Mouse (Mus musculus) left cerebral cortex, postnatal 25 days (tissue): ENCODE measurements around the gene Hist1h4k. TPM values are rescaled to one million over a fixed set of nuclear protein-coding genes. Genes with fewer than 3 reads are reported as not detected.

ENCODE experiments used
- DNase-seq, 2 experiments: peaks; one replicate each; pipeline ENCODE4 v3.0.0; 2022; ENCODE audit warnings: low spot score in 2 of 2, mixed read lengths in 1 of 2
- intact Hi-C: fragments of 180-260 bp; cut with DNase I; formaldehyde crosslinking; loops from one replicate; pipeline ENCODE4 v1.15.1; 2025
- microRNA-seq, 2 experiments: library from miRNA; unstranded; fragments of <30 nt; microRNA quantifications; one replicate each; pipeline ENCODE4 v1.2.0; 2022
- total RNA-seq, 2 experiments: library from RNA; stranded (reverse); gene quantifications; 2 replicates each; pipeline ENCODE4 v1.2.3; 2021

Gene Hist1h4k
- total RNA-seq, 2 experiments from 2014 or later = 333 to 391 TPM

DNA sequence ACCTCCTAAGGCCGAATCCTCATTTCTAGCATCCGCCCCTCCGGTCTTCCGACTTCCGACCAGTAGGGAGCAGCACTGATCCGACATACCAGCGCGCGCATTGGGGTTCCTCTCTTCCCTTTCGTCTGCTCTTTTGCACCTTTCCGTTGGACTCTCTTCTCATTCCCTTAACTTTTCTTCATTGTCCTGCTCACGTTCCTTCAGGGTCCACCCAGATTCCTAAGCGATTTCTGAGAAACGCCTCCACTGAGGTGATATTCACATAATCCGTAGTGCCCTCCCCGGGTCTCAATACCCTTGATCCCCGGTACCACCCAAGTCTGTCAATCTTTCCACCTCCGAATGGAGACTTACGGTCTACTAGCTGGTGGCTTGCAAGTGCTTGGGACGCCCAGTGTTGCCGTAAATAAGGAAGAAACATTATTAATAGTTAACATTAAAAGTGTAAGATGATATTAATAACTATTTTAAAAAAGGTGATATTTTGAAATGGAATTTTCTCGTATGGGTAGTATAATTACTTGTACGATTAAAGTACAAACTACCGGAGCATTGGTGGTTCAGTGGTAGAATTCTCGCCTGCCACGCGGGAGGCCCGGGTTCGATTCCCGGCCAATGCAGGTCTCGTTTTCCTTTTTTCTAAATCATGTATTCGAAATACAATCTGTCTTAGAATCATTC is 40.1 kb downstream of the Hist1h4k start:
- DNase-seq = peak; percentile 91 to 93
- intact Hi-C loops = loop anchor here (2.0 to 10.0 kb wide), 7 partner anchors 25 to 1737 kb away; partner anchors contain the start of gene Hist1h4j

DNA sequence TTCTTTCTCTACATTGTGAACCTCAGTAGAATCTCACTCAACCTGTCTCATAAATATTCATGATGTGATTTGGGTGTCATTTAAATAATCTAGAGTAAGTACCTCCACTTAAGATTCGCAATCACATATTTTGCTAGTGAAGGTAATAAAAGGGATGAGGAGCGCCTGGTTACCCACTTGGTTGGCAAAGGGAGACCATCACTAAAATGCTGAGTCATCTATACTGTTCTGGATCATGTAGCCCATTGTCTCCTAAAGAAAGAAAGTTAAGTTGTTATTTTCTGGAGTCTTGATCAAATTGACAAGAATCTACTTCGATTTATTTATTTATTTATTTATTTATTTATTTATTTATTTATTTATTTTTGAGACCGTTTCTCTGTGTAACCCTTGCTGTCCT is 43.6 kb downstream of the Hist1h4k start:
- intact Hi-C loops = no loop called here

More for the DNA sequence above, 43.6 kb downstream of the Hist1h4k start:
- DNase-seq = no peak

Small RNA genes lying within 50 kb of the gene (microRNA-seq; reads per million reads assigned to microRNA genes)
- gene Gm44346 (0 reads per million in 2 experiments), gene Gm44357 (0 reads per million in 2 experiments), gene Gm44367 (0 reads per million in 2 experiments), gene Gm44454 (0 reads per million in 2 experiments)

Other genes starting within 250 kb of the Hist1h4k start
- gene Gm11273, start 249.1 kb downstream of the Hist1h4k start, total RNA-seq = 10 to 100 TPM; 50.0 to 59.4 TPM
- gene Zkscan8, start 219.4 kb downstream of the Hist1h4k start, total RNA-seq = 10 to 100 TPM; 17.2 to 19.5 TPM
- gene Olfr1366, start 207.7 kb downstream of the Hist1h4k start, total RNA-seq = not detected
- gene Olfr1535, start 190.6 kb downstream of the Hist1h4k start, total RNA-seq = not detected
- not detected for gene Olfr1364, start 168.7 kb downstream of the Hist1h4k start, total RNA-seq
- gene Olfr1362, start 136.5 kb downstream of the Hist1h4k start, total RNA-seq = not detected
- gene Olfr11, start 108.0 kb downstream of the Hist1h4k start, total RNA-seq = not detected
- not detected for gene Olfr1361, start 87.1 kb downstream of the Hist1h4k start, total RNA-seq
- not detected for gene Olfr1360, start 73.1 kb downstream of the Hist1h4k start, total RNA-seq
- not detected for gene Olfr1359, start 52.4 kb downstream of the Hist1h4k start, total RNA-seq
- 10 to 100 TPM; 31.3 to 46.4 TPM for gene Hist1h2bl, start 34.4 kb downstream of the Hist1h4k start, total RNA-seq
- 10 to 100 TPM; 19.5 to 32.4 TPM for gene Hist1h2ai, start 34.1 kb downstream of the Hist1h4k start, total RNA-seq
- gene Hist1h3h, start 32.8 kb downstream of the Hist1h4k start, total RNA-seq = 10 to 100 TPM; 58.0 to 64.8 TPM
- 1 to 10 TPM; 3.8 to 4.5 TPM for gene Hist1h2bm, start 28.5 kb downstream of the Hist1h4k start, total RNA-seq
- 10 to 100 TPM; 18.4 to 22.2 TPM for gene Hist1h4j, start 15.4 kb downstream of the Hist1h4k start, total RNA-seq
- 10 to 100 TPM; 13.8 TPM for gene Hist1h2ak, start 3.3 kb upstream of the Hist1h4k start, total RNA-seq
- 1 to 10 TPM; 3.9 to 8.2 TPM for gene Hist1h2bn, start 3.6 kb upstream of the Hist1h4k start, total RNA-seq
- 10 to 100 TPM in 1 of 2 experiments, 1 to 10 TPM in 1; 5.3 to 10.6 TPM for gene Hist1h1b, start 30.1 kb upstream of the Hist1h4k start, total RNA-seq
- gene Hist1h3i, start 32.9 kb upstream of the Hist1h4k start, total RNA-seq = 10 to 100 TPM; 61.5 to 78.2 TPM
- 1 to 10 TPM in 1 of 2 experiments, not detected in 1; 1.1 TPM for gene Hist1h2an, start 36.7 kb upstream of the Hist1h4k start, total RNA-seq
- gene Hist1h2bp, start 37.0 kb upstream of the Hist1h4k start, total RNA-seq = 10 to 100 TPM in 1 of 2 experiments, 1 to 10 TPM in 1; 5.8 to 12.1 TPM
- gene Hist1h2bq, start 59.7 kb upstream of the Hist1h4k start, total RNA-seq = 10 to 100 TPM; 44.4 to 48.2 TPM
- 10 to 100 TPM in 1 of 2 experiments, 1 to 10 TPM in 1; 5.4 to 34.0 TPM for gene Hist1h2ao, start 60.0 kb upstream of the Hist1h4k start, total RNA-seq
- gene Hist1h4m, start 61.2 kb upstream of the Hist1h4k start, total RNA-seq = 100 to 1,000 TPM; 222 to 263 TPM
- 10 to 100 TPM; 23.9 to 43.9 TPM for gene Hist1h4n, start 81.7 kb upstream of the Hist1h4k start, total RNA-seq
- 10 to 100 TPM in 1 of 2 experiments, not detected in 1; 23.4 TPM for gene Hist1h2ap, start 83.0 kb upstream of the Hist1h4k start, total RNA-seq
- 10 to 100 TPM; 44.1 to 47.5 TPM for gene Hist1h2br, start 83.2 kb upstream of the Hist1h4k start, total RNA-seq
- 1 to 10 TPM; 2.6 to 3.3 TPM for gene Zfp184, start 194.6 kb upstream of the Hist1h4k start, total RNA-seq
- not detected for gene Pom121l2, start 230.7 kb upstream of the Hist1h4k start, total RNA-seq